Mouse (Mus musculus) induced T-regulatory cell, adult 2 months (primary cell): ENCODE data around the gene Srrd.

Source experiments
- DNase-seq: peaks from one replicate; pipeline ENCODE4 v3.0.0-alpha.2; 2012; ENCODE audit warnings: low read depth

The Srrd gene

GRCm38 (mm10) chr5:112317328-112317727 is 25.5 kb downstream of the Srrd start:
- no peak for DNase-seq

- no peak for DNase-seq
Measured at GRCm38 (mm10) chr5:112316468-112316867, 26.4 kb downstream of the Srrd start.

GRCm38 (mm10) chr5:112313222-112313885 is 29.5 kb downstream of the Srrd start:
- no peak for DNase-seq

GRCm38 (mm10) chr5:112305842-112306241 is 37.0 kb downstream of the Srrd start:
- no peak for DNase-seq

GRCm38 (mm10) chr5:112302310-112302709 is 40.5 kb downstream of the Srrd start:
- DNase-seq = no peak

- DNase-seq = peak; percentile 68
Measured at GRCm38 (mm10) chr5:112301694-112302093, 41.1 kb downstream of the Srrd start.

- DNase-seq = peak; percentile 43
Measured at GRCm38 (mm10) chr5:112300721-112301308, 42.0 kb downstream of the Srrd start.

- no peak for DNase-seq
Measured at GRCm38 (mm10) chr5:112300112-112300511, 42.7 kb downstream of the Srrd start.

GRCm38 (mm10) chr5:112299399-112299798 is 43.4 kb downstream of the Srrd start:
- peak; percentile 38 for DNase-seq

GRCm38 (mm10) chr5:112298226-112298988 is 44.4 kb downstream of the Srrd start:
- peak; percentile 74 for DNase-seq

- peak; percentile 88 for DNase-seq
Measured at GRCm38 (mm10) chr5:112297257-112297656, 45.6 kb downstream of the Srrd start.

GRCm38 (mm10) chr5:112296404-112297181 is 46.2 kb downstream of the Srrd start:
- peak; percentile 49 for DNase-seq

GRCm38 (mm10) chr5:112295564-112295963 is 47.3 kb downstream of the Srrd start:
- no peak for DNase-seq

GRCm38 (mm10) chr5:112295162-112295561 is 47.7 kb downstream of the Srrd start:
- DNase-seq = peak; percentile 33

- no peak for DNase-seq
Measured at GRCm38 (mm10) chr5:112294696-112295095, 48.1 kb downstream of the Srrd start.

GRCm38 (mm10) chr5:112293800-112294199 is 49.0 kb downstream of the Srrd start:
- DNase-seq = no peak

- DNase-seq = no peak
Measured at GRCm38 (mm10) chr5:112292343-112292980, 50.4 kb downstream of the Srrd start.

- no peak for DNase-seq
Measured at GRCm38 (mm10) chr5:112291866-112292265, 51.0 kb downstream of the Srrd start.

- no peak for DNase-seq
Measured at GRCm38 (mm10) chr5:112290536-112290880, 52.3 kb downstream of the Srrd start.

- DNase-seq = no peak
Measured at GRCm38 (mm10) chr5:112289819-112290535, 52.9 kb downstream of the Srrd start.

GRCm38 (mm10) chr5:112289236-112289635 is 53.6 kb downstream of the Srrd start:
- DNase-seq = no peak
